Mouse (Mus musculus) MEL (cell line): ENCODE measurements around the gene Get4.

Experiments
- CTCF ChIP-seq, 3 experiments: IDR thresholded peaks in 2 of 3; conservative IDR thresholded peaks in 1 of 3; 2 replicates each; pipeline ENCODE4 v1.5.1; 2011 to 2012; ENCODE audit warnings: low read length in 3 of 3, low read depth in 2 of 3, mild to moderate bottlenecking in 2 of 3, improper control_type of control experiment in 1 of 3, inconsistent platforms in 1 of 3, mixed read lengths in 1 of 3, moderate library complexity in 1 of 3; ENCODE audit not compliant: control insufficient read depth in 1 of 3, insufficient read depth in 1 of 3, poor library complexity in 1 of 3, severe bottlenecking in 1 of 3
- EP300 ChIP-seq, 2 experiments: IDR thresholded peaks; 2 replicates each; pipeline ENCODE4 v1.6.1; 2011; ENCODE audit warnings: improper control_type of control experiment in 2 of 2, low read length in 2 of 2, low read depth in 1 of 2, mild to moderate bottlenecking in 1 of 2
- TAL1 ChIP-seq: IDR thresholded peaks from 2 replicates; pipeline ENCODE4 v1.6.1; 2012; ENCODE audit warnings: mild to moderate bottlenecking, inconsistent platforms, low read length, moderate library complexity, mixed read lengths

DNA sequence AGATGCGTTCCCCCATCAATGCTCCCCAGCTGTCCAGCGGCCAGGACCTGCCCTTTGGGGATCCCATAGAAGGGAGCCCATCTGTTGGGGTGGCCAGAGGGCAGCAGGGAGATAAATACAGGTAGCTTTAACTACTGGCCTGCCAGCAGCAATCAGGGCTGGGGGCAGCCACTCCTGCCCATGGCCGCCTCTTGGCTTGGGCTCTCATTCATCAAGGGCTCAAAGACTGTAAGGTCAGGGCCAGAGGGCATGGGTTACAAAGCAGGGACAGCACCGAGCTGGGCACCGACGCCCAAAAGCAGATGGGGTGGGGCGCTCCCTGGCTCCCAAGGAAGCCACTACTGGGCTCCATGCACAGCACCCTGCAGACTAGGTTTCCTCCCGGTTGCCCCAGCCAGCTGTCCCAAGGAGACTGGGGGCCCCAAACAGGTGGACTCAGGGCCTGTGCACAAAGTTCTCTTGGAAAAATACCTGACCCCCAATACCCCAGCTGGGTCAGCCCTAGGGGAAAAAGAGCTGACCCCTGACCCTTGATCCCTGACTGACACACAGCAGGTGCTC lies 19.9 kb downstream of the Get4 start:
- no peak for TF ChIP-seq EP300 (IDR thresholded peaks at IDR 0.05; ENCODE audit: low read depth in 1 of 2, low read length in 2 of 2)
- no peak for TF ChIP-seq TAL1
- no peak for TF ChIP-seq CTCF (IDR thresholded peaks at IDR 0.05 in 2 of 3, conservative IDR thresholded peaks at IDR 0.05 in 1 of 3; ENCODE audit: control insufficient read depth in 1 of 3, insufficient read depth in 1 of 3, low read depth in 2 of 3, low read length in 3 of 3, poor library complexity in 1 of 3, severe bottlenecking in 1 of 3)
